Mouse (Mus musculus): ENCODE data around the gene BC048562.
A peak's percentile ranks its signal among the peaks of the same experiment; 100 is the strongest.

The BC048562 gene

GRCm38 (mm10) chr9:108451170-108451493 lies 14.8 kb downstream of the BC048562 start:
- DNase-seq (ENCODE audit: low spot score): no peak

GRCm38 (mm10) chr9:108451519-108452160 lies 15.4 kb downstream of the BC048562 start:
- no peak for DNase-seq (ENCODE audit: low spot score)

- peak; percentile 83 for DNase-seq (ENCODE audit: low spot score)
Measured at GRCm38 (mm10) chr9:108452291-108452906, 16.1 kb downstream of the BC048562 start.

- DNase-seq (ENCODE audit: low spot score): no peak
Measured at GRCm38 (mm10) chr9:108452911-108453310, 16.6 kb downstream of the BC048562 start.

GRCm38 (mm10) chr9:108453458-108453857 lies 17.2 kb downstream of the BC048562 start:
- no peak for DNase-seq (ENCODE audit: low spot score)

GRCm38 (mm10) chr9:108454429-108454828 lies 18.1 kb downstream of the BC048562 start:
- no peak for DNase-seq (ENCODE audit: low spot score)

- no peak for DNase-seq (ENCODE audit: low spot score)
Measured at GRCm38 (mm10) chr9:108455747-108456571, 19.7 kb downstream of the BC048562 start.

- no peak for DNase-seq (ENCODE audit: low spot score)
Measured at GRCm38 (mm10) chr9:108456953-108457352, 20.7 kb downstream of the BC048562 start.

- no peak for DNase-seq (ENCODE audit: low spot score)
Measured at GRCm38 (mm10) chr9:108459939-108460318, 23.6 kb downstream of the BC048562 start.

GRCm38 (mm10) chr9:108460319-108461178 lies 24.3 kb downstream of the BC048562 start, which contains the start of gene Ccdc71:
Ccdc71 (plus strand) TSS chr9:108460527.
- DNase-seq (ENCODE audit: low spot score): peak; percentile 89

- DNase-seq (ENCODE audit: low spot score): no peak
Measured at GRCm38 (mm10) chr9:108461181-108461631, 24.9 kb downstream of the BC048562 start, which contains the start of gene Klhdc8b. Klhdc8b (minus strand) TSS chr9:108461581.

GRCm38 (mm10) chr9:108461675-108462074 lies 25.4 kb downstream of the BC048562 start:
- no peak for DNase-seq (ENCODE audit: low spot score)

- DNase-seq (ENCODE audit: low spot score): no peak
Measured at GRCm38 (mm10) chr9:108462192-108462591, 25.9 kb downstream of the BC048562 start.

GRCm38 (mm10) chr9:108463713-108464112 lies 27.4 kb downstream of the BC048562 start:
- DNase-seq (ENCODE audit: low spot score): no peak

GRCm38 (mm10) chr9:108466219-108466618 lies 29.9 kb downstream of the BC048562 start:
- DNase-seq (ENCODE audit: low spot score): no peak

- DNase-seq (ENCODE audit: low spot score): no peak
Measured at GRCm38 (mm10) chr9:108469430-108469829, 33.1 kb downstream of the BC048562 start.

GRCm38 (mm10) chr9:108469845-108470244 lies 33.6 kb downstream of the BC048562 start:
- DNase-seq (ENCODE audit: low spot score): peak; percentile 76

GRCm38 (mm10) chr9:108474528-108474927 lies 38.2 kb downstream of the BC048562 start:
- DNase-seq (ENCODE audit: low spot score): no peak

GRCm38 (mm10) chr9:108478638-108479156 lies 42.4 kb downstream of the BC048562 start:
- DNase-seq (ENCODE audit: low spot score): peak; percentile 91

GRCm38 (mm10) chr9:108479241-108479640 lies 43.0 kb downstream of the BC048562 start:
- DNase-seq (ENCODE audit: low spot score): no peak

GRCm38 (mm10) chr9:108479721-108480351 lies 43.6 kb downstream of the BC048562 start, which contains the start of gene Lamb2:
Lamb2 (plus strand) TSS chr9:108479736.
- DNase-seq (ENCODE audit: low spot score): peak; percentile 72

Data from yolk sac, embryonic 10.5 days (tissue).